Mouse (Mus musculus): ENCODE data around the gene Akap8. TPM values are rescaled to one million over a fixed set of nuclear protein-coding genes. Genes with fewer than 3 reads are reported as not detected.

The Akap8 gene
- total RNA-seq, 4 experiments from 2014 or later = 27.5 to 36.4 (median 34.5) TPM

- no peak for DNase-seq (ENCODE audit: low spot score in 2 of 2)
Observed at GRCm38 (mm10) chr17:32349037-32349732, 28.1 kb upstream of the Akap8 start.

DNA sequence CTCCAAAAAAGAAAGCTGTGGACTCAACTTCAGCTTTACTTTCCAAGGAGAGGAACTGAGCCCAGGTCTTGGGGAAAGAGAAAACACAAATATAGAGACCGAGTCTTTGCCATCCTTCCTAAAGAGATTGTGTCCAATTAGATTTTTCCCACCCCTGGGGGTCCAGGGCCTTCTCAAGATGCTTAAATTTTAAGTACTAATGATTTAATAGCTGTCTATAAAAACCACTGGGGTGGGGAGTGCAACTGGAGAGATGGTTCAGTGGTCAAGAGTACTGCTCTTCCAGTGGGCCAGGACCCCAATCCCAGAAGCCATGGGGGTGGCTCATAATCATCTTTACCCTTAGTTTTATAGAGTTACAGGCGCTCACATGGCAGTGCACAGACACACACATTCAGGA is 27.4 kb upstream of the Akap8 start:
- DNase-seq (ENCODE audit: low spot score in 2 of 2) = no peak

DNA sequence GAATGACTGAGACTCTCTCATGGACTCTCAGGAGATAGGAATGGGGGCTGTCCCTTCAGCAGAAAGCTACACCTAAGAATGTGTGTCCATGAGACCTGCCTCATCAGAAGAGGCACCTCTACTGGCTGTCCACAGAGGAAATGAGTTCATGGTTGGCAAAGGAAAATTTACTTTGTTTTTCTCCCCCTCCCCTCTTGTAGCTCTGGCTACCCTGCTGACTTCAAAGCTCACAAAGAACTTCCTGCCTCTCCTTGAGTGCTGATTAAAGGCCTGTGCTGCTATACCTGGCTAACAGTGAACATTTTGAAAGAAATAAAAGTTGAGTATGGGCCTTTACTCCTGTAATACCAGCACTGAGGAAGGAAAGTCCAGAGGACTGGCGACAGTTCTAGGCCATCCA is 20.1 kb upstream of the Akap8 start:
- DNase-seq (ENCODE audit: low spot score in 2 of 2) = no peak

GRCm38 (mm10) chr17:32340110-32340509 is 19.1 kb upstream of the Akap8 start:
- DNase-seq (ENCODE audit: low spot score in 2 of 2) = no peak

- no peak for DNase-seq (ENCODE audit: low spot score in 2 of 2)
Observed at GRCm38 (mm10) chr17:32335869-32336268, 14.8 kb upstream of the Akap8 start.

GRCm38 (mm10) chr17:32334921-32335320 is 13.9 kb upstream of the Akap8 start:
- DNase-seq (ENCODE audit: low spot score in 2 of 2) = no peak

GRCm38 (mm10) chr17:32333675-32334303 is 12.8 kb upstream of the Akap8 start:
- no peak for DNase-seq (ENCODE audit: low spot score in 2 of 2)

DNA sequence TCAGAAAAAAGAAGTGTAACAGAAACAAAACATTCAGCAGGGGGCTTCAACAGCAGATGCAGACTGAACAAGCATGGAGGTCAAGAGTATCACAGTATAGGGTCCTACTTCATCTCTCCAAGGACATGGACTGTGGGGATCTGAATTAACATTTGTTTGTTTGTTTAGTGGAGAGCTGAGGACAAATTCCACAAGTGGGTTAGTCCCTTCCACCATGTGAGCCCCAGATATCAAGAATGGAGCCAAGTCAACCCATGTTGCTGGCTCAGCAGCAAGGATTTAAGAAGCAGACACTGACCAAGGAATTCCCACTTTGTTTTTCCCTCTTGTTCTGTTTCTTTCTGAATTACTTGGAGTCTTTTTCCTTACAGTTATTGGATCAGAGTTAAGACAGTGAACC is 6.5 kb upstream of the Akap8 start:
- no peak for DNase-seq (ENCODE audit: low spot score in 2 of 2)

DNA sequence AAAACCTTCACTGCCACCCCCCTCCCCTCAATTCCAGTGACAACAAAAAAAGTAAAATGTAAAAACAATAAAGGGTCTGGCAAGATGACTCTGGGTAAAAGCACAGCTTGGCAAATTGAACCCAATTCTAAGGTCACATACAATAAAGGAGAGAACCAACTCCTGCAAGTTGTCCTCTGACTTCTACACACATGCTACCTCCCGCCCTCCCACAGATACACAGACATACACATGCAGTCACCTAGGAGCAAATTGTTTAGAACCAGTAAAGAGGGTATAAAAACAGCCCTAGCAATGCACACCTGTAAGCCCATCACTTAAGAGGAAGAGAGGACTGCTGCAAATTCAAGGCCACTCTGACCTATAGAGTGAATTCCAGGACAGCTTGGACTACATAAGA is 1.8 kb upstream of the Akap8 start:
- DNase-seq (ENCODE audit: low spot score in 2 of 2) = no peak

DNA sequence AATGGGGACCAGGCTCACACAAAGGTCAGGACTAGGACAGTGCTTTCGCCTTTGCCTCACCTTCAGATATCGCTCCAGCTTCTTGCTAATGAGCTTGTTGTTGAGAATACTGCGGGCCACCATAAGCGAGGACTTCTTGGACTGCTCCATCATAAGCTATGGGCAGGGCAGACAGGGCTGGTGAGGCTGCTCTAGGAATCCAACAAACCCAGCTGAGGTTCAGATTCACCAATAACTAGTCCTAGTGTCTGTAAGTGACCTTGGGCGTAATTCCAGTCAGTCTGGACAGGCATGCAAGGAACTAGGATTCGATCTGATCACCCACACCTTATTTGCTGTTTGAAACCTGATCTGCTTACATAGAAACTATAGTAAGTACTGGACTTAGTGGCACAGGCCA is 798 bp upstream of the Akap8 start:
- no peak for DNase-seq (ENCODE audit: low spot score in 2 of 2)

- DNase-seq (ENCODE audit: low spot score in 2 of 2) = no peak
Observed at GRCm38 (mm10) chr17:32321390-32321734, 324 bp upstream of the Akap8 start.

DNA sequence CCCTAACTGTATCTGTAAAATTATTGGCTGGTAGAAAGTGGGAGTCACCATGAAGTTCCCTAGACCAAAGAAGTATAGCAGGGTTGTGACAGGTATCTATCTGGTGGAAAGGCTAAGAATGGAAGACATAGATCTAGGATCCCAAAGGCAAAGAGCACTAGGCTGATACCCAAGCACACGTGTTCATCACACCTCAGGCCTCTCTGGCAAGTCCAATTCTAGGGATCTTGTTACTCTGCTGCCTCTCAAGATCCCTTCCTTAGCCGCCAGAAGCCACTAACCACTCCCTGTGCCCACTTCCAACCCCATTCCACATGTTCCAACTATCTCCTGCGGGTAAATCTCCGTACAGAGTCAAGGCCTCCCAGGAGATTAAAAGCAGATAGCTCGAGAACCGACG is 1.1 kb downstream of the Akap8 start:
- DNase-seq (ENCODE audit: low spot score in 2 of 2) = no peak

DNA sequence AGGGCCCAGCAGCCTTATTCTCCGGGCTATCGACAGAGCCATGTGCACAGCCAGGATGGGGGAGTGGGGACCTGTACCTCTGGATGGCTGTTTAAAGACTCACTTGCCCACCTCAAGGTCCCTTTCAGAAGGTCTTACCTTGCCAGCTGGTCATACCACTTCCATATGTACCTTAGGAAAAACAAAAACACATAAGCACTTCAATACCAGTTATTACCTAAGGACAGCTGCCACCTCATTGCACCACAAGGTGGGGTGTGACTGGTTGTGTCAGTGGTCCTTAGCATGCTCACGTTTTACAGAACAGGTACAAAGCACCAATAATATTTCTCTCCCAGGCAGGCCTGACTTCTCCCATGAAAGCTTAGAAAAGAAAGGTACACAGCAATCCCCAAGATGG is 3.3 kb downstream of the Akap8 start:
- no peak for DNase-seq (ENCODE audit: low spot score in 2 of 2)

- DNase-seq (ENCODE audit: low spot score in 2 of 2) = no peak
Observed at GRCm38 (mm10) chr17:32317032-32317431, 4.0 kb downstream of the Akap8 start.

- DNase-seq (ENCODE audit: low spot score in 2 of 2) = no peak
Observed at GRCm38 (mm10) chr17:32315560-32315959, 5.5 kb downstream of the Akap8 start.

- DNase-seq (ENCODE audit: low spot score in 2 of 2) = no peak
Observed at GRCm38 (mm10) chr17:32313892-32314291, 7.1 kb downstream of the Akap8 start.

GRCm38 (mm10) chr17:32312801-32313200 is 8.2 kb downstream of the Akap8 start:
- no peak for DNase-seq (ENCODE audit: low spot score in 2 of 2)

GRCm38 (mm10) chr17:32307963-32308362 is 13.1 kb downstream of the Akap8 start:
- no peak for DNase-seq (ENCODE audit: low spot score in 2 of 2)

GRCm38 (mm10) chr17:32298125-32298524 is 22.9 kb downstream of the Akap8 start:
- DNase-seq (ENCODE audit: low spot score in 2 of 2) = no peak

GRCm38 (mm10) chr17:32295901-32296300 is 25.1 kb downstream of the Akap8 start:
- no peak for DNase-seq (ENCODE audit: low spot score in 2 of 2)

DNA sequence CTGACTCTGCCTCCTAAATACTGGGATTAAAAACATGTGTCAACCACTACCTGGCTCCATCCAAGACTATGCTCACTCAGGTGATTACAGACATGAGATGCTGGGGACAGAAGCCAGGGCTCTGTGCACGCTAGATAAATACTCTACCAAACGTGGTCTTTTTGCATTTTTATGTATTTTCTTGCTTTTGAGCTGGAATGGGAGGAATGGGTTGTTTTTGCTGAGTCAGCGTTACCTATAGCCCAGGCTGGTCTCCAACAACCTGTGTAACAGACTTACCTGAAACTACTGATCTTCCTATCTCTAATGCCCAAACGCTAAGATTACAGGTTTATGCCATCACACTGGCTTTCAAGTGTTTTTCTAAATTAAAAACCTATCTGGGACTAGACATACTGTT is 25.9 kb downstream of the Akap8 start:
- DNase-seq (ENCODE audit: low spot score in 2 of 2) = no peak

- no peak for DNase-seq (ENCODE audit: low spot score in 2 of 2)
Observed at GRCm38 (mm10) chr17:32285138-32285670, 35.8 kb downstream of the Akap8 start.
